Mouse (Mus musculus) kidney, embryonic 16.5 days (tissue): ENCODE results near the gene Eif2ak4. TPM values are rescaled to one million over a fixed set of nuclear protein-coding genes. Genes with fewer than 3 reads are reported as not detected.

Source experiments
- ATAC-seq: fragments of 200-750 bp; cut with Nextera tagmentation; 2 replicates; pipeline ENCODE4 v1.8.0; 2017; ENCODE audit warnings: moderate TSS enrichment; ENCODE audit not compliant: low FRiP score, low TSS enrichment
- H3K27ac ChIP-seq: fragments of 300-500 bp; sonication (generic); 2 replicates; pipeline ENCODE4 v1.5.1; 2014; ENCODE audit warnings: low read length
- H3K27me3 ChIP-seq: fragments of 300-500 bp; sonication (generic); 2 replicates; pipeline ENCODE4 v1.6.1; 2014; ENCODE audit warnings: low read length, control low read depth, mixed read lengths; ENCODE audit not compliant: insufficient read depth
- H3K36me3 ChIP-seq: fragments of 300-500 bp; sonication (generic); 2 replicates; pipeline ENCODE4 v1.6.1; 2014; ENCODE audit warnings: low read length, control low read depth, mixed read lengths; ENCODE audit not compliant: insufficient read depth
- H3K4me1 ChIP-seq: fragments of 300-500 bp; sonication (generic); 2 replicates; pipeline ENCODE4 v1.6.1; 2014; ENCODE audit warnings: low read length, control low read depth, mixed read lengths; ENCODE audit not compliant: insufficient read depth
- H3K4me2 ChIP-seq: fragments of 300-500 bp; sonication (generic); replicated peaks from 2 replicates; pipeline ENCODE4 v1.6.1; 2014; ENCODE audit warnings: low read depth, low read length
- H3K4me3 ChIP-seq: fragments of 300-500 bp; sonication (generic); 2 replicates; pipeline ENCODE4 v1.5.1; 2014; ENCODE audit warnings: mild to moderate bottlenecking, low read length
- H3K9ac ChIP-seq: fragments of 300-500 bp; sonication (generic); replicated peaks from 2 replicates; pipeline ENCODE4 v1.6.1; 2014; ENCODE audit warnings: low read length
- H3K9me3 ChIP-seq: fragments of 300-500 bp; sonication (generic); 2 replicates; pipeline ENCODE4 v1.6.1; 2016; ENCODE audit warnings: low read length, control low read depth
- WGBS: fragments of 180-500 bp; shearing (Covaris S2); extraction: QIAGEN DNeasy Blood & Tissue Kit; methylation state at CpG from one replicate; pipeline ENCODE4 v1.1.7; 2014; 5-methylcytosine and 5-hydroxymethylcytosine counted together
- polyA plus RNA-seq: library from polyadenylated mRNA; unstranded; fragments of >200 nt; fragmentation: Nextera tagmentation; extraction: Ambion mirVana; gene quantifications from 2 replicates; pipeline ENCODE4 v1.2.1, GENCODE M21; 2015

Eif2ak4 gene
- polyA plus RNA-seq: 12.5 and 13.4 TPM in 2 replicates

- Histone ChIP-seq H3K36me3 (no peaks in the 10 kb centered on the region), H3K27ac (peak within 1 kb of the TSS; percentile 92), H3K4me3 (peak within 1 kb of the TSS; percentile 64), H3K4me1 (peaks cover 19% of the 10 kb centered on the region), H3K9ac (peak within 1 kb of the TSS; percentile 87), H3K9me3 (no peaks in the 10 kb centered on the region), H3K27me3 (no peaks in the 10 kb centered on the region), H3K4me2 (peak within 1 kb of the TSS; percentile 60)
- under 1% methylated on average over 61 of the region's 61 CpGs for WGBS
- peak; percentile 98 for ATAC-seq
Observed at GRCm38 (mm10) chr2:118388341-118389335, at the start of gene Eif2ak4. Gene Eif2ak4, plus strand, starts transcription at chr2:118388618.

GRCm38 (mm10) chr2:118341295-118341694 is 47.1 kb upstream of the Eif2ak4 start:
- H3K9ac ChIP-seq: no peak overlapping the region
- peak; percentile 31; the same call in 1 of the 2 replicates for ATAC-seq

DNA sequence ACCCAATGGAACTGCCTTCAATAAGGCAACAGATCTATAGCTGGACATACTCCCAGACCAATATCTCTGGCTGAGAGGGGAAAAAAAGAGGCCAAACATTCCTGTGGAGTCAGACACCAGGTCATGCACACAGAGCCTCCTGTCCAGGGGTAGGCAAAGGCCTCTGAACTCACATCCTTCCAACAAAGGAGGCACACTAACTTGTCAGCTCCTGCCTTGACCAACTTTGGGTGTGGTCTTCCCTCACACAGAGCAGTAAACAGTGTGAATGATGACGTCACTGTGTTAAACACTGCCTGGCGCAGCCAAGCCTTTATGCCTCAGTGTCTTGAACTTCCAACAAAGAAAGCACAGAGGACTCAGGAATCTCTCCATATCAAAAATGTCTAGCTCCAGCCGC is 44.5 kb upstream of the Eif2ak4 start:
- Histone ChIP-seq H3K27me3 (no peaks in the 10 kb centered on the region), H3K27ac (no peak overlapping the region), H3K9me3 (no peaks in the 10 kb centered on the region), H3K4me2 (no peak overlapping the region), H3K9ac (no peak overlapping the region), H3K4me3 (no peak overlapping the region), H3K4me1 (no peaks in the 10 kb centered on the region), H3K36me3 (no peaks in the 10 kb centered on the region)
- 72% methylated on average over 3 of the region's 3 CpGs for WGBS
- no peak for ATAC-seq

More at GRCm38 (mm10) chr2:118341295-118341694, 47.1 kb upstream of the Eif2ak4 start:
- H3K4me1 ChIP-seq: no peaks in the 10 kb centered on the region
- no peak overlapping the region for H3K27ac ChIP-seq
- no peak overlapping the region for H3K4me2 ChIP-seq
- H3K27me3 ChIP-seq: no peaks in the 10 kb centered on the region
- no peak overlapping the region for H3K4me3 ChIP-seq
- 64% methylated on average over 7 of the region's 7 CpGs for WGBS
- no peaks in the 10 kb centered on the region for H3K36me3 ChIP-seq
- no peaks in the 10 kb centered on the region for H3K9me3 ChIP-seq

DNA sequence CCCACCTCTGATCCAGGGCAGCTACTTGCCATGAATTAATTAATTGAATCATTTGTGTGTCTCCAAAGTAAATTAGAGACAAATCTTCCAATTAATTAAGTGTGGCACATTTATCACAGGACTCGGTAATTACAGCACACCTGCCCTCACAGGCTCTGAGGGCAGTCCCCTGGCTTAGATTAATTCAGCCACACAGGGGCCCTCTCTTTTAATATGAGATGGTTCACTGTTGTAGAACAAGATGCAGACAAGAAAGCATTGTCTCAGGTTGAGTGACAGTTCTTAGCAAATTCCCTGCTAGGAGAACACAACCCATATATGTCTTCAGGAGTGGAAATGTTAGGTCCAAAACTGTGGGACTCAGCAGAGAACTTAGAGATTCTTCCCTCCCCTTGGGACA is 42.9 kb upstream of the Eif2ak4 start:
- Histone ChIP-seq H3K4me1 (no peaks in the 10 kb centered on the region), H3K9ac (no peak overlapping the region), H3K4me2 (no peak overlapping the region), H3K27me3 (no peaks in the 10 kb centered on the region), H3K27ac (no peak overlapping the region), H3K4me3 (no peak overlapping the region), H3K36me3 (no peaks in the 10 kb centered on the region), H3K9me3 (no peaks in the 10 kb centered on the region)
- 38% methylated on average over 1 of the region's 1 CpGs for WGBS
- no peak for ATAC-seq

- 30% methylated on average over 4 of the region's 4 CpGs for WGBS
- Histone ChIP-seq H3K27ac (no peak overlapping the region), H3K4me3 (no peak overlapping the region), H3K9ac (no peak overlapping the region), H3K4me2 (no peak overlapping the region), H3K4me1 (peaks cover 9% of the 10 kb centered on the region), H3K36me3 (no peaks in the 10 kb centered on the region), H3K27me3 (no peaks in the 10 kb centered on the region), H3K9me3 (no peaks in the 10 kb centered on the region)
- ATAC-seq: no peak
Observed at GRCm38 (mm10) chr2:118353498-118353897, 34.9 kb upstream of the Eif2ak4 start.

- Histone ChIP-seq H3K9me3 (no peaks in the 10 kb centered on the region), H3K4me3 (no peak overlapping the region), H3K4me1 (peaks cover 9% of the 10 kb centered on the region), H3K27me3 (no peaks in the 10 kb centered on the region), H3K27ac (no peak overlapping the region), H3K36me3 (no peaks in the 10 kb centered on the region), H3K4me2 (no peak overlapping the region), H3K9ac (no peak overlapping the region)
- 60% methylated on average over 4 of the region's 4 CpGs for WGBS
- no peak for ATAC-seq
Observed at GRCm38 (mm10) chr2:118353916-118354403, 34.5 kb upstream of the Eif2ak4 start.

DNA sequence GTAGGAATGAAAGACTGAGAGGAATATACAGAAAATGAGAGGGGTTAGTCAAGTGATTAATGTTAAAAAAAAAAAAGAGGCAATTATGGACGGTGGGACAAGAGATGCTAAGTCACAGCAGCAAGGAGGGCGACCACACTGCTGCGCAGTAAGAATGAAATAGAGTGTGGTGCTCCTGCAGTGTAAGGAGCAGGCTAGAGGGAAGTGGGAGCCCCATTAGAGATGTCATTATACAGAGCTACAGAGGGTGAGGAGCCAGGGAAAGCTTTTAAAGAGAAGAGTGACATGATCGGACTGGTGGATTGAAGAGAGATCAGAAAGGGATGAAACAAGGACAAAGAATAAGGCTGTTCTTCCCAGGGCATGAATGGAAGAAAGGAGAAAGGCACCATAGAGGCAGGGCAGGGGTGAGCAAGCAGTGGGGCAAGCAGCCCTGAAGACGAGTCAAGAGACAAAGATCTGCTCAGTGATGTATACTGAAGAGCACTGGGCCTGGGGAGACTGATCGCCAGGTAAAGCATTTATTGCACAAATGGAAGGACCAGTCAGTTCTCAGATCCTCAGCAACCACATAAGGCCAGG is 33.2 kb upstream of the Eif2ak4 start:
- 84% methylated on average over 6 of the region's 6 CpGs for WGBS
- ATAC-seq: no peak

GRCm38 (mm10) chr2:118371841-118372240 is 16.6 kb upstream of the Eif2ak4 start:
- no peaks in the 10 kb centered on the region for H3K36me3 ChIP-seq
- no peak overlapping the region for H3K4me3 ChIP-seq
- no peak for ATAC-seq
- no peak overlapping the region for H3K4me2 ChIP-seq
- WGBS: 31% methylated on average over 1 of the region's 1 CpGs
- no peak overlapping the region for H3K9ac ChIP-seq
- H3K9me3 ChIP-seq: no peaks in the 10 kb centered on the region
- peaks cover 10% of the 10 kb centered on the region for H3K4me1 ChIP-seq
- H3K27ac ChIP-seq: no peak overlapping the region
- peaks cover 24% of the 10 kb centered on the region; the same call in 1 of the 2 replicates for H3K27me3 ChIP-seq

More for the DNA sequence above, 33.2 kb upstream of the Eif2ak4 start:
- Histone ChIP-seq H3K36me3 (no peaks in the 10 kb centered on the region), H3K27ac (no peak overlapping the region), H3K4me2 (no peak overlapping the region), H3K27me3 (no peaks in the 10 kb centered on the region), H3K4me1 (peaks cover 9% of the 10 kb centered on the region), H3K4me3 (no peak overlapping the region), H3K9me3 (no peaks in the 10 kb centered on the region), H3K9ac (no peak overlapping the region)

- no peak; the same call in 1 of the 2 replicates for ATAC-seq
- H3K9ac ChIP-seq: peak overlapping the region; percentile 65; the same call in 1 of the 2 replicates
Observed at GRCm38 (mm10) chr2:118372561-118372900, 15.9 kb upstream of the Eif2ak4 start.

More at GRCm38 (mm10) chr2:118372561-118372900, 15.9 kb upstream of the Eif2ak4 start:
- no peaks in the 10 kb centered on the region for H3K36me3 ChIP-seq
- no peak overlapping the region for H3K27ac ChIP-seq
- WGBS: 6% methylated on average over 11 of the region's 11 CpGs
- peak overlapping the region; percentile 98 for H3K4me2 ChIP-seq
- H3K9me3 ChIP-seq: no peaks in the 10 kb centered on the region
- H3K27me3 ChIP-seq: peaks cover 24% of the 10 kb centered on the region; the same call in 1 of the 2 replicates
- H3K4me3 ChIP-seq: peak overlapping the region; percentile 59
- peaks cover 10% of the 10 kb centered on the region for H3K4me1 ChIP-seq
